Mouse (Mus musculus): ENCODE results near the gene Ptprn2. TPM values are rescaled to one million over a fixed set of nuclear protein-coding genes. Genes with fewer than 3 reads are reported as not detected.
A peak's percentile ranks its signal among the peaks of the same experiment; 100 is the strongest.

Gene Ptprn2
- polyA plus RNA-seq, 1 experiment from 2014 or later = 14.9 TPM

DNA sequence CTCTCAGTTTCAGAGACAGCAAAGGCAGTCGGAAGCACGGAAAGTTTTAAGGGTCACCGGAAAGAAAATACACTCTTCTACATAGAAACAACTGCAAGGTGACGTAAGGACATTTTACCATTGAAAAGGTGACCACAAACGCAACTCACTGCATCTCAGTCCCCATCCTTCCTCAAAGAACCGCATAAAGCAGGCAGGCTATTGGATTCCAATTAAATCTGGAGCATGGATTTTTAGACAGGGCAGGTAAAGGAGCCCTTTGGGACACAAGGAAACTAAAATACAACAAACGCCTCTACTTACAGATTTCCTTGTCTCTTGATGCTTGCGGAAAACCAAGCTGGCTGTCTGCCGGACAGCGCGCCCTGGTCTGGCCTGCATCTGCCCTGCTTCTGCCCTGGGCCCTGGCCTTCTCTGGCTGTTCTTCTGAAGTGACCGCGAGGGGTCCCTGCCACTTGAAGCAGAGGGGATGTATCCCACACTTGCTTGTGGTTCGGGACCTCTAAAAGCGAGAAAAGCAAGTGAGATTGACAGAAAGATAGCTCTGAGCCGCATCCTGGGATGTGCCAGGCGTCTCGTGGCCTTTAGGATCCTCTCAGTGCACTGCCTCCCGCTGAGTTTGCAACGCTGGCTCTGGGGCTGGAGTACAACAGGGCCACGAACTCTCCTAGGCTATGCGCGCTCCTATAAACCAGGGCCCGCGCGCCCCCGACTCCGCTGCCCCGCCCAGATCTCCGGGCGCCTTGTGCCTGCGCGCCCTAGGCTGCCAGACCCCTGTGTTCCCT, 665.3 kb downstream of the Ptprn2 start:
- H3K36me3 ChIP-seq = no peaks in the 10 kb centered on the region
- no peaks in the 10 kb centered on the region for H3K9me3 ChIP-seq
- ATAC-seq = no peak; the same call in 1 of the 2 replicates
- H3K9ac ChIP-seq (replicated peaks) = peak overlapping the region; percentile 99
- H3K4me1 ChIP-seq (replicated peaks) = peaks cover 56% of the 10 kb centered on the region
- 2% methylated on average over 33 of the region's 33 CpGs for WGBS
- H3K4me2 ChIP-seq (replicated peaks) = peak overlapping the region; percentile 77
- H3K27ac ChIP-seq = peak overlapping the region; percentile 98
- peak overlapping the region; percentile 93 for H3K4me3 ChIP-seq (replicated peaks)
- H3K27me3 ChIP-seq = no peaks in the 10 kb centered on the region

DNA sequence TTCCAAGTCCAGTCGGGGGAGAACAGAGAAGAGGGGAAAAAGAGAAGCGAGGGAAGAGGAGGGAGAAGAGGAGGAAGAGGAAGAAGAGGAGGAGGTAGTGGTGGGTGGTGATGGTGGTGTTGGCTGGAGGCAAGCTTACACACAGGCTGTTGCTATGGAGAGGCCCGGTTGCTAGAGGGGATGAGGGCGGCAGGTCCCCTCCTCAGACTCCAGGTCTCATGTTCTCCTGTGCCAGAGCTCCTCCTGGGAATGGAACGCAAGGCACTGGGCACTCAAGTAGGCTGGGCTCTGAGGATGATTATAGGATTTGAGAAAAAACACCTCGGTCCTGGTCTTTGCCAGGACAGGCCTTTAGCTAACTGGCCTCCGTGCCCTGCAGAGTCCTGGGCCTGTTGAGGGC, 666.1 kb downstream of the Ptprn2 start:
- H3K4me2 ChIP-seq (replicated peaks) = peak overlapping the region; percentile 77
- peak; percentile 22; the same call in 1 of the 2 replicates for ATAC-seq

DNA sequence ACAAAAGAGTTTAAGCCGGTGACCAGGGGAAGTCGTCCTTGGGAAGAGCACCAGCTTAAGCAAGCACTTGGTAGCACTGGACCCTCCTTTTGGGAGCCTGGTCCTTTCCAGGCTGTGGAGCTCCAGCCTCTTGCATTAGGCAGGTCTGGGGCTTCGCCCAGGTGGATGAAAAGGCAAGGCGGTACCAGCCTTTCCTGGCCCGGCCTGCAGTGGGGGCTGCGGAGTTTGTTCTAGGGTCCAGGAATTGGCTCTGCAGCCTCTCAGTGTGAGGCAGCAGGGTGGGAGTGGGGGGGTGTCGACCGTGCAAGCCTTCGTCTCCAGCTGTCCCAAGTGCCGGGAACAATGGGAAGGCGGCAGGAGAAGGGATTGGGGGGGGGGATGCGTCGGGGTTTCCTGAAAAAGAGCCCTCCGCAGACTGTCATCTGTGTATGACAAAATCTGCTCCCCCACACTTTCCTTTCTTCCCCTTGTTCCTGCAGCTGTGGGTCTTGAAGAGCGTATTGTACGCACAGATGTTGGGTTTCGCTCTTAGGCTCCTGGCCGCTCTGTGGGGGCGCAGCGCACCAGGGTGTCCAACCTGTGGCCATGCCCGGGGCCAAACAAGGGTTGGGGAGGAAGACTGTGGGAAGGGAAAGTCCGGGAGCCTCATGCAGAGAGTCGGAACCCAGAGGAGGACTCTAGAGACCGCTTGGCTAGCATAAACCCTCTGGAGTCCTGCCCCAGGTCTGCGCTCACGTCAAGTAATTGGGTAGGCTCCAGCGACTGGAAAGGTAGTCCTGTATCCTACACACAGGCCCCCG, 667.0 kb downstream of the Ptprn2 start:
- ATAC-seq = peak; percentile 10; the same call in 1 of the 2 replicates
- WGBS = 1% methylated on average over 28 of the region's 28 CpGs
- H3K9ac ChIP-seq (replicated peaks) = peak overlapping the region; percentile 99

More for the DNA sequence above, 666.1 kb downstream of the Ptprn2 start:
- no peaks in the 10 kb centered on the region for H3K27me3 ChIP-seq
- peaks cover 56% of the 10 kb centered on the region for H3K4me1 ChIP-seq (replicated peaks)
- no peaks in the 10 kb centered on the region for H3K36me3 ChIP-seq
- WGBS = under 1% methylated on average over 7 of the region's 7 CpGs
- H3K9me3 ChIP-seq = no peaks in the 10 kb centered on the region
- peak overlapping the region; percentile 99 for H3K9ac ChIP-seq (replicated peaks)
- peak overlapping the region; percentile 93 for H3K4me3 ChIP-seq (replicated peaks)
- H3K27ac ChIP-seq = peak overlapping the region; percentile 98

DNA sequence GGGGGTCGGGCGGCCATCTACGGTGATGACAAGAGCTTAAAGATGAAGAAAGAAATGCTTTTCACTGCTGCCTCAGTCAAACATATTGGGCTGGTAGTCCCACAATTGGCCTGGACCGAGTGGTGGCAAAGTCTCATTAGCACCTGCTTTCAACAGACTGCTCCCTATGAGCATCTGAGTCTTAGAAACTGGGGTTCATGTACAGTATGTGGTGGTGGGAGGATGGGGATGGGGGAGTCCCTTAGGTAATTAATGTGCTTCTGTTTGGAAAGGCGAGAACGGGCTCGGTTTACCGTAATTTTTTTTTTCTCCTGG, 667.6 kb downstream of the Ptprn2 start:
- Histone ChIP-seq H3K9me3 (no peaks in the 10 kb centered on the region), H3K9ac (replicated peaks) (peak overlapping the region; percentile 99), H3K36me3 (no peaks in the 10 kb centered on the region), H3K4me2 (replicated peaks) (peak overlapping the region; percentile 77), H3K4me1 (replicated peaks) (peaks cover 61% of the 10 kb centered on the region), H3K27ac (peak overlapping the region; percentile 98), H3K27me3 (no peaks in the 10 kb centered on the region), H3K4me3 (replicated peaks) (peak overlapping the region; percentile 93)
- ATAC-seq = no peak
- WGBS = 2% methylated on average over 8 of the region's 8 CpGs

More for the DNA sequence above, 667.0 kb downstream of the Ptprn2 start:
- Histone ChIP-seq H3K27me3 (no peaks in the 10 kb centered on the region), H3K9me3 (no peaks in the 10 kb centered on the region), H3K4me1 (replicated peaks) (peaks cover 61% of the 10 kb centered on the region), H3K36me3 (no peaks in the 10 kb centered on the region), H3K27ac (peak overlapping the region; percentile 98), H3K4me3 (replicated peaks) (peak overlapping the region; percentile 93), H3K4me2 (replicated peaks) (peak overlapping the region; percentile 77)

DNA sequence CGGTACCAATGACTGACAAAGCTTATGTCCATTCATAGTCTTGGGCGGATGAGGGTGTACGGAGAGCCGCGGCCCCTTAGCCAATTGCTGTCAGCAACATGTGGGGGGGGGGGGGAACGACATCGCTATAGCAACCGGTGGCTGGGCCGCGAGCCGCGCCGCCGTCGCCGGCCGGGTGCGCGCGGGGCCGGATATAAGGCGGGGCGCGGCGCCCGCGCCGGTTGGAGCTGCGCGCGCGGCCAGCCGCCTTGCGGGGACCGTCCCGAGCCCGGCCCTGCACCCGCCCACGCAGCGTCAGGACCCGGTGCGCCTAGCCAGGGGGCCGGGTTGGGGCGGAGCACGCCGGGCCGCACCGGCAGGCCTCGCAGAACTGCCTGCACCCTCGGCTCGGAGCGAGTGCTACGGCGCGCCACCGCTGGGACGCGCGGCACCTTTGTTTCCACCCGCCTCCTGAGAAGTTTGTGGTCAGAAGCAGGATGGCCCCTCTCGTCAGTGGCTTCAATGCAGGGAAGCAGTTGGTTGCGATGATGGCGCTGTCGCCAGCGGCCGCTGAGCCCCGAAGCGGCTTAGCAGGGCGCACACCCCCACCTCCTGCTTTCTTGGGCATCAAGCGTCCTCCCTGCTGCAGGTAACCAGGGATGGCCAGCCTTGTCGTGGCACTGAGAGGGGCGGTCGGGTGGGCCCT, 668.3 kb downstream of the Ptprn2 start:
- Histone ChIP-seq H3K27me3 (no peaks in the 10 kb centered on the region), H3K36me3 (no peaks in the 10 kb centered on the region), H3K27ac (peak overlapping the region; percentile 98), H3K4me2 (replicated peaks) (peak overlapping the region; percentile 77), H3K4me1 (replicated peaks) (peaks cover 62% of the 10 kb centered on the region), H3K4me3 (replicated peaks) (peak overlapping the region; percentile 93), H3K9me3 (no peaks in the 10 kb centered on the region), H3K9ac (replicated peaks) (peak overlapping the region; percentile 99)
- ATAC-seq = peak; percentile 84
- WGBS = under 1% methylated on average over 47 of the region's 73 CpGs

DNA sequence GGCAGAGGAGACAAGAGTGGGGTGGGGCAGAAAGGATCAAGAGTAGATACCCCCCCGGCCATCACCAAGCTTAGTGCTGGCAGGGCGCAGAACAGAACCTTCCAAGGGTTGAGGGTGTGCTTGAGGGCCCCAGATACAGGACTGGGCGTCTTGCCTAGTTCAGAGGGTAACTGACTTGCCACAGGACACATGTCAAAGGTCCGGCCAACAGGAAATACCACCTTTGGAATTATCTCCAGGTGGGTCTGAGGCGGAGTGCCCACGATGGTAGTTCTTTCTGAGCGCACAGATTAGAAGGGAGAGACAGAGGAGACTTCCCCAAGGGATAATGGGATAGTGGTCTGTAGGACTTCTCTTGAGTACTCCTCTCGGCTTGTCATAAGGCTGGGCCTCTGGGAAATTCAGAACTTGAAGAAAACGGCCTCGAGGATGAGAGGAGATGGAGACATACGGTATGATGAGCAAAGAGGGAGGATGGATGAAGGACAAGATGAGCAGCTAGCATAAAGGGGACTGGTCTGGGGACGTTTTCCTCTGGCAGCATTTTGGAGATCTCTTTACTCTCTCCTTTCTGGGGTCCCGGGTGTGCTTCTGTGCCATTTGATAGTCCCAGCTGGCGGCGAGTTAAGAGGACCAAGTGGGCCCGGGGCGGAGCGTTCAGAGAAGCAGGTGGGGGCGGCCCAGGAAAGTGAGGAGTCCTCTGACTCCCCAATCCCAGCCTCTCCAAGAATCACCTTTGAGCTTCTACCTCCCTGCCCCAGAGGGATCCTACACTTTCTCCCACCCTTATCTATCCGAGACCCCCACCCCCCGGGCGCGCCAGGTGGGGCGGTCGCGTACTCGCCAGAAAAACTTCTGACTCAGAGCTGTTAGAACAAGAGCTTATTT, 669.1 kb downstream of the Ptprn2 start:
- WGBS = 0% methylated on average over 27 of the region's 27 CpGs
- peak overlapping the region; percentile 77 for H3K4me2 ChIP-seq (replicated peaks)
- H3K9ac ChIP-seq (replicated peaks) = peak overlapping the region; percentile 99
- peak overlapping the region; percentile 98 for H3K27ac ChIP-seq
- 0 out of 2 replicates have a peak, but pooled peaks cover 5% of the 10 kb centered on the region for H3K36me3 ChIP-seq
- H3K9me3 ChIP-seq = no peaks in the 10 kb centered on the region
- H3K4me3 ChIP-seq (replicated peaks) = peak overlapping the region; percentile 93
- ATAC-seq = no peak
- peaks cover 63% of the 10 kb centered on the region for H3K4me1 ChIP-seq (replicated peaks)
- no peaks in the 10 kb centered on the region for H3K27me3 ChIP-seq

DNA sequence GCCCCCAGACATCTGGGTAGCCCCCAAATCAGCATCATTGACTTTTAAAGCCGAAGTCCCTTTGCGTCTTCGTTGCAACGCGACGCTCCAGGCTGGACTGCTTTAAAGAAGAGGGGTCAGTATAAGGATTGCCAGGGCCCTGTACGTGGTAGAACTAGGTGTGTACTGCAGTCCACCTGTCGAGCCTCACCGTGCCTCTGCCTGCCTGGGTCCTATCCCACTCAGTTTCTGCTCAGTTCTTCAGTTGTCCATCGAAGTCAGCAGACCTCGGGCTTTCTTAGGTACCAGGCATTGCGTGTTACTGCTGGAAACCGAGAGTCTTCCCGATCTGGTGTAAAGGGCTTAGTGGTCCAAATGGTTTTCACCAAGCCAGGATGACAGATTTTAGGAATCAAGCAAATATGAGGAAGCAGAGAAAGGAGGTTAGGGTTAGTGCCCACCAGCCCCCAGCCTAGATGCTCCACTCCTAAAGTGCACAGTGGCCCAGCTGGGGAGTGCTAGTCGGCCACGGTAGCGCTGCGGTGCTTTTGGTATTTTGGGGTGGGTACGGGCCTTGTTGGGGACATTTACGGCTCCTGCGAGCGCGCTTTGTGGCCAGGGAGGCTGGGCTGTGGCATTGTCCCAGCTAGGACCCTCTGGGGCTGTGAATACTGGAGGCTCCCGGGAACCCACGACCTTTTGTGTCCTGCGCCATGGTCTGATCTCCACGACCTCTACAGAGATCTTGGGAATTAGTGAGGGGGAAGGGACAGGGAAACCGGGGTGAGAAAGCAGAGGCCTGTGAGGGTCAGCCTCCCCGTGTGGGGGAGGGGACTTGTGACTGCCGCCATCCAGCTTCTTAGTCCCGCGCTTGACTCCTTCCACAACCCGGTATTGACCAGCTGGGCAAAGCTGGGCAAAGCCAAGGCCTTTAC, 670.0 kb downstream of the Ptprn2 start:
- under 1% methylated on average over 33 of the region's 33 CpGs for WGBS
- Histone ChIP-seq H3K9me3 (no peaks in the 10 kb centered on the region), H3K4me2 (replicated peaks) (peak overlapping the region; percentile 77), H3K4me1 (replicated peaks) (peaks cover 65% of the 10 kb centered on the region), H3K27me3 (no peaks in the 10 kb centered on the region), H3K4me3 (replicated peaks) (peak overlapping the region; percentile 93), H3K27ac (peak overlapping the region; percentile 98), H3K36me3 (0 out of 2 replicates have a peak, but pooled peaks cover 6% of the 10 kb centered on the region), H3K9ac (replicated peaks) (peak overlapping the region; percentile 99)
- no peak for ATAC-seq

DNA sequence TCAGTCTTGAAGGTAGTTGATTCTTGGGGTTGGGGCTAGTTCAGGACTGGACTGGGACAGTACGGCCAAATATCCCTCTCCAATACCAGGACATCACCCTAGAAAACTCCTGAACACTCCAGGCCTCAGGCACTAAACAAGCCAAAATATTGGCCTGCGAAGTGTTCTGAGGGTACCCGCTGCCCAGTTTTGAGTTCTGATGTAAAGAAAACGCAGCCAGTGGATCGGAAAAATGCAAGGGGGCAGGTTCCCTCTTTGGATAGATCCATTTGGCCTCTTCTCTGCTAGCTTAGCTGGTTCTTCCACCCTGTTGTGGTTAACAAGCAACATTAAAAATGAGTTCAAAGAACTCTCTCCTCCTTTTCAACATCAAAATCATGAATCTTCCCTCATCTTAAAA, 670.7 kb downstream of the Ptprn2 start:
- ATAC-seq = no peak
- peak overlapping the region; percentile 99 for H3K9ac ChIP-seq (replicated peaks)
- H3K4me1 ChIP-seq (replicated peaks) = peaks cover 65% of the 10 kb centered on the region
- under 1% methylated on average over 5 of the region's 5 CpGs for WGBS
- H3K36me3 ChIP-seq = 0 out of 2 replicates have a peak, but pooled peaks cover 6% of the 10 kb centered on the region
- H3K27ac ChIP-seq = peak overlapping the region; percentile 98
- H3K27me3 ChIP-seq = no peaks in the 10 kb centered on the region
- peak overlapping the region; percentile 77 for H3K4me2 ChIP-seq (replicated peaks)
- peak overlapping the region; percentile 93 for H3K4me3 ChIP-seq (replicated peaks)
- no peaks in the 10 kb centered on the region for H3K9me3 ChIP-seq

DNA sequence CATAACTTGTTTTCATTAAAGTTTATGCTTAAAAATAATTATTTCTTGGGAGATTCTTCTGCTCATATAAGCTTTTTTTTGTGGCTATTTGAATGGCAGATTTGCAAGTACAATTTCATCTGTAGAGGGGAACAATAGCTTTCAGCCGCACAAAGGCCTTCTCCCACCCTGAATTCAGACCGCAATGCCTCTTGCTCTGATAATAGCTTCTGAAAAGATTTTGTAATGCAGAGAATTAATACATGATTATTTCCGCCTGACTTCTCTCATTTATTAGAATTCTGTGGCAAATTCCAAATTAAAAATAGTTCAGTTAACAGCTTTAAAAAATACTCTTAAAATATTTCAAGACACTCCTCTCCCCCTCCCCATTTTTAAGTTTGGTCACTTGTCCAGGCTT, 671.3 kb downstream of the Ptprn2 start:
- no peak for ATAC-seq
- no peaks in the 10 kb centered on the region for H3K9me3 ChIP-seq
- no peaks in the 10 kb centered on the region for H3K27me3 ChIP-seq
- H3K4me3 ChIP-seq (replicated peaks) = peak overlapping the region; percentile 93
- H3K27ac ChIP-seq = peak overlapping the region; percentile 98
- peaks cover 10% of the 10 kb centered on the region; the same call in 1 of the 2 replicates for H3K36me3 ChIP-seq
- peaks cover 65% of the 10 kb centered on the region for H3K4me1 ChIP-seq (replicated peaks)
- 5% methylated on average over 3 of the region's 3 CpGs for WGBS
- H3K9ac ChIP-seq (replicated peaks) = peak overlapping the region; percentile 79
- H3K4me2 ChIP-seq (replicated peaks) = peak overlapping the region; percentile 77

DNA sequence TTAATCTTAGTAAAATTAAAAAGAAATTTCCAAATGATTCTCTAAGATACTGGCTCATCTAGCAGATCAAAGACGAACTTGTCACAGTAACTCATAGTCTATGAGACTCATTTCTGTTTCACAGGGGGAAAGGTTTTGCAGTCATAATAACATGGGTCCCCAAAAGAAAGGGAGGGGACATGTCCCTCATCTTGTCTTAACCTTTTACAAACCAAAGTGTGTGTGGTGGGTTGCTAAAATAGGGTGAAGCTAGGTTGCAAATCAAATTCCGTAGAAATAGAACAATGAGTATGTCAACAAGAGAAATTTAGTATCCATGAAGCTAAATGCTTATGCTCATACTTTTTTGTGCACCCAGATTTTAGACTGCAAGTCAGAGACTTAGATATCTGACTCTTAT, 671.7 kb downstream of the Ptprn2 start:
- Histone ChIP-seq H3K4me1 (replicated peaks) (peaks cover 65% of the 10 kb centered on the region), H3K9ac (replicated peaks) (peak overlapping the region; percentile 79), H3K4me3 (replicated peaks) (peak overlapping the region; percentile 93), H3K27me3 (no peaks in the 10 kb centered on the region), H3K27ac (peak overlapping the region; percentile 95), H3K4me2 (replicated peaks) (peak overlapping the region; percentile 77), H3K36me3 (peaks cover 15% of the 10 kb centered on the region; the same call in 1 of the 2 replicates), H3K9me3 (no peaks in the 10 kb centered on the region)
- WGBS = 8% methylated on average over 2 of the region's 2 CpGs
- no peak for ATAC-seq

All from midbrain, embryonic 13.5 days (tissue).